Mouse (Mus musculus): ENCODE data around the gene Dusp15. TPM values are rescaled to one million over a fixed set of nuclear protein-coding genes. Genes with fewer than 3 reads are reported as not detected.

The Dusp15 gene
- polyA plus RNA-seq, 1 experiment from 2014 or later: 0.14 TPM

- DNase-seq (no peak), ATAC-seq (ENCODE audit: insufficient read depth) (no peak)
- WGBS: 89% methylated on average over 3 of the region's 3 CpGs
- H3K9ac ChIP-seq: no peak overlapping the region
- H3K4me1 ChIP-seq (ENCODE audit: insufficient read depth): no peaks in the 10 kb centered on the region
- no peaks in the 10 kb centered on the region for H3K9me3 ChIP-seq (ENCODE audit: low read depth, low read length)
- peaks cover 43% of the 10 kb centered on the region for H3K36me3 ChIP-seq (ENCODE audit: insufficient read depth)
- no peak overlapping the region for H3K27ac ChIP-seq (ENCODE audit: low read depth)
- H3K4me2 ChIP-seq: no peak overlapping the region
- no peak for TF ChIP-seq CTCF (IDR thresholded peaks at IDR 0.05; ENCODE audit: low read depth)
- H3K4me3 ChIP-seq (ENCODE audit: low read depth, low read length): no peak overlapping the region
- H3K27me3 ChIP-seq (ENCODE audit: insufficient read depth, low read length): no peaks in the 10 kb centered on the region
These were observed 54.6 kb downstream of the Dusp15 start for GRCm38 (mm10) chr2:152896926-152897325.

- H3K27ac ChIP-seq (ENCODE audit: low read depth): no peak overlapping the region
- no peaks in the 10 kb centered on the region for H3K27me3 ChIP-seq (ENCODE audit: insufficient read depth, low read length)
- no peak for DNase-seq
- WGBS: 90% methylated on average over 9 of the region's 9 CpGs
- H3K4me3 ChIP-seq (ENCODE audit: low read depth, low read length): no peak overlapping the region
- no peak for ATAC-seq (ENCODE audit: insufficient read depth)
- H3K36me3 ChIP-seq (ENCODE audit: insufficient read depth): peaks cover 53% of the 10 kb centered on the region
- no peak overlapping the region for H3K4me2 ChIP-seq
- no peak overlapping the region for H3K9ac ChIP-seq
- no peaks in the 10 kb centered on the region for H3K4me1 ChIP-seq (ENCODE audit: insufficient read depth)
- no peak for TF ChIP-seq CTCF (IDR thresholded peaks at IDR 0.05; ENCODE audit: low read depth)
- H3K9me3 ChIP-seq (ENCODE audit: low read depth, low read length): no peaks in the 10 kb centered on the region
These were observed 55.7 kb downstream of the Dusp15 start for GRCm38 (mm10) chr2:152895834-152896233.

Other genes starting within 250 kb of the Dusp15 start
- gene Id1, start 215.4 kb downstream of the Dusp15 start, polyA plus RNA-seq (2014; fragmentation: Nextera tagmentation; extraction: Ambion mirVana): 122 and 123 TPM in 2 replicates
- gene Cox4i2, start 197.5 kb downstream of the Dusp15 start, polyA plus RNA-seq (2014; fragmentation: Nextera tagmentation; extraction: Ambion mirVana): 51.4 and 59.6 TPM in 2 replicates
- gene Bcl2l1, start 120.0 kb downstream of the Dusp15 start, polyA plus RNA-seq (2014; fragmentation: Nextera tagmentation; extraction: Ambion mirVana): 102 and 103 TPM in 2 replicates
- 126 and 128 TPM in 2 replicates for gene Tpx2, start 103.7 kb downstream of the Dusp15 start, polyA plus RNA-seq (2014; fragmentation: Nextera tagmentation; extraction: Ambion mirVana)
- not detected in 2 replicates for gene Mylk2, start 40.3 kb downstream of the Dusp15 start, polyA plus RNA-seq (2014; fragmentation: Nextera tagmentation; extraction: Ambion mirVana)
- 3.9 and 4.8 TPM in 2 replicates for gene Foxs1, start 18.5 kb downstream of the Dusp15 start, polyA plus RNA-seq (2014; fragmentation: Nextera tagmentation; extraction: Ambion mirVana)
- 0.20 and 0.59 TPM in 2 replicates for gene Ttll9, start 10.8 kb upstream of the Dusp15 start, polyA plus RNA-seq (2014; fragmentation: Nextera tagmentation; extraction: Ambion mirVana)
- 54.5 and 56.8 TPM in 2 replicates for gene Pdrg1, start 63.7 kb upstream of the Dusp15 start, polyA plus RNA-seq (2014; fragmentation: Nextera tagmentation; extraction: Ambion mirVana)
- gene Xkr7, start 80.2 kb upstream of the Dusp15 start, polyA plus RNA-seq (2014; fragmentation: Nextera tagmentation; extraction: Ambion mirVana): not detected in 2 replicates
- 5.7 and 6.0 TPM in 2 replicates for gene Ccm2l, start 114.3 kb upstream of the Dusp15 start, polyA plus RNA-seq (2014; fragmentation: Nextera tagmentation; extraction: Ambion mirVana)
- 2.6 and 3.7 TPM in 2 replicates for gene Hck, start 156.8 kb upstream of the Dusp15 start, polyA plus RNA-seq (2014; fragmentation: Nextera tagmentation; extraction: Ambion mirVana)
- gene Tm9sf4, start 209.6 kb upstream of the Dusp15 start, polyA plus RNA-seq (2014; fragmentation: Nextera tagmentation; extraction: Ambion mirVana): 90.2 and 90.9 TPM in 2 replicates

All from lung, embryonic 14.5 days (tissue).